Mouse (Mus musculus): Measurements from ENCODE around the gene Gpr152. TPM values are rescaled to one million over a fixed set of nuclear protein-coding genes. Genes with fewer than 3 reads are reported as not detected.

Gene Gpr152
- polyA plus RNA-seq, 1 experiment: 0.06 TPM

DNA sequence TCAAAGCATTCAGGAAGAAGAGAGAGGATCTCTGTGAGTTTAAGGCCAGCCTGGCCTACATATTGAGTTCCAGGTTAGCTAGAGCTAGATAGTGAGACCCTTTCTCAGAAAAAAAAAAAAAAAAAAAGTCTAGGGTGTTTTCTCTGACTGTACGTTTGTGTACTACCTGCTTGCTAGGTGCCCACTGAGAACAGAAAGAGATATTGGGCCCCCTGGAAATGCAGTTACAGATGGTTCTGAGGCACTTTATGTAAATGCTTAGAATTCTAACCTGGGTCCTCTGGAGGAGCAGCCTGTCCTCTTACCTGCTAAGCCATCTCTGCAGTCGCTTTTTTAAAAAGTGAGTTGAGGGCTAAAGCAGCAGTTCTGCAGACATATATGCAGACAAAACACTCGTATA, 43.8 kb upstream of the Gpr152 start:
- H3K27me3 ChIP-seq (ENCODE audit: control insufficient read depth, insufficient read depth, low read length): no peaks in the 10 kb centered on the region
- peaks cover 7% of the 10 kb centered on the region; the same call in 1 of the 2 replicates for H3K36me3 ChIP-seq (ENCODE audit: control insufficient read depth, insufficient read depth, low read length)
- WGBS: 82% methylated on average over 3 of the region's 3 CpGs
- TF ChIP-seq CTCF (IDR thresholded peaks at IDR 0.05; ENCODE audit: extremely low read depth, insufficient read length, insufficient replicate concordance, low read depth, low read length) (no peak), POLR2A (IDR thresholded peaks at IDR 0.05; ENCODE audit: low read depth, low read length) (no peak)
- no peak overlapping the region for H3K27ac ChIP-seq (ENCODE audit: insufficient read depth, low read depth, low read length)
- no peak overlapping the region for H3K4me3 ChIP-seq (ENCODE audit: low read depth, low read length)
- peaks cover 34% of the 10 kb centered on the region for H3K4me1 ChIP-seq (ENCODE audit: control insufficient read depth, insufficient read depth, insufficient read length, low read length)

DNA sequence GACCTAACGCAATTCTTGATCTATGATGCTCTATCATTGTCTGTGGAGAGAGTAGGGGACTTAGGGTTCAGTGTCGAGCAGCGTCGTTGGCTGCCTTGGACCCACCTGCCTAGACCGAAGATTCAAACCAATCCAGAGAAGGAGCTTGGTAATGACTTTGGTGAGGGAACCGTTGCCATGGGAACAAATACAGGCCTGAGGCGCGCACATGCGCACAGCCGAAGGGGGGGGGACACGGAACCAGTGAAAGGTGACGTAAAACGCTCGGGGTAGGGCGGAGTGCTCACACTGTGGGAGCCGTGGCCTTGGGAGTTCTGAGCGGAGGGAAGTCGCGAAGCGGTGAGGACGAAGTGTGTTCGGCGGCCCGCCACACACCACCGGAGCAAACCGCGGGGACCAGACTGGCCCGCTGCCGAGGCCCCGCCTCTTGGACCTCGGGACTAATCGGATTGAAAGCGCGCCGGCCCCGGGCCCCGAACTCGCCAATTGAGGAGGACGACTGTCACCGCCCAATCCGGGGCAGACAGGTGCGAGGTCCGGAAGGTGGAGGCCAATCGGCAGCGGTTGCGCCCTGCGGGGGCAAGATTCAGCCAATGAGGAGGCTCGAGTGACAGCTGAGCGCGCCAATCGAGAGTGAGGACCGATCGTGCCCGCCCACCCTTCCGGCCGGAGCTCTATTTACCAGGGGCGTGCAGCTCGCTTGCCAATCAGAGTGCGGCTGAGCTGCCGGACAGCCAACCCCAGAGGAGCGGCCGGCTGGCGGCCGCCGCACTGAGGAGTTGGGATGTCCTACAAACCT, 42.7 kb upstream of the Gpr152 start, which contains the start of gene Cdk2ap2:
TSS of gene Cdk2ap2 (plus strand) at position 541 of the 799 bp plus-strand sequence.
- Histone ChIP-seq H3K36me3 (ENCODE audit: control insufficient read depth, insufficient read depth, low read length) (peaks cover 7% of the 10 kb centered on the region; the same call in 1 of the 2 replicates), H3K4me3 (ENCODE audit: low read depth, low read length) (peak within 1 kb of the TSS; percentile 81), H3K27me3 (ENCODE audit: control insufficient read depth, insufficient read depth, low read length) (no peaks in the 10 kb centered on the region), H3K4me1 (ENCODE audit: control insufficient read depth, insufficient read depth, insufficient read length, low read length) (peaks cover 36% of the 10 kb centered on the region), H3K27ac (ENCODE audit: insufficient read depth, low read depth, low read length) (peak within 1 kb of the TSS; percentile 93)
- WGBS: 1% methylated on average over 64 of the region's 65 CpGs
- peak; percentile 89 for TF ChIP-seq POLR2A (IDR thresholded peaks at IDR 0.05; ENCODE audit: low read depth, low read length)
- TF ChIP-seq CTCF (IDR thresholded peaks at IDR 0.05; ENCODE audit: extremely low read depth, insufficient read length, insufficient replicate concordance, low read depth, low read length): no peak

DNA sequence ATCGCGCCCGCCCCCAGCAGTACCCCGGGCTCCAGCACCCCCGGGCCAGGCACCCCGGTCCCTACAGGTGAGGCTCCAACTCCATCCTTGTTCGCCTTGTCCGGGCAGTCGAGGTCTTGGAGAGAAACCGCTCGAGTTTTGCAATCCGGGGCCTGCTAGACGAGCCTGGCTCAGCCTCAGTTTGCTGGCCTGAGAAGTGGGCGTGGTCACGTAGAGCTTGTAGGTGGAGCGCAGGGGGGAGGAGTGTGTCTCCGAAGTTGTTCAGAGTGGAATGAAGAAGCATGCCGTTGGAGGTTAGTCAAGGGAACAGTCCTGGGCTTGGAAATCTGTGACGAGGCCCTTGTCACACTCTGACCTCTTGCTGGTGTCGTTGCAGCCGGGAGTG, 42.2 kb upstream of the Gpr152 start:
- no peaks in the 10 kb centered on the region for H3K27me3 ChIP-seq (ENCODE audit: control insufficient read depth, insufficient read depth, low read length)
- peak overlapping the region; percentile 88 for H3K27ac ChIP-seq (ENCODE audit: insufficient read depth, low read depth, low read length)
- H3K4me1 ChIP-seq (ENCODE audit: control insufficient read depth, insufficient read depth, insufficient read length, low read length): peaks cover 35% of the 10 kb centered on the region
- no peak; the same call in 1 of the 2 replicates for TF ChIP-seq POLR2A (IDR thresholded peaks at IDR 0.05; ENCODE audit: low read depth, low read length)
- TF ChIP-seq CTCF (IDR thresholded peaks at IDR 0.05; ENCODE audit: extremely low read depth, insufficient read length, insufficient replicate concordance, low read depth, low read length): no peak
- H3K4me3 ChIP-seq (ENCODE audit: low read depth, low read length): peak overlapping the region; percentile 81
- peaks cover 7% of the 10 kb centered on the region; the same call in 1 of the 2 replicates for H3K36me3 ChIP-seq (ENCODE audit: control insufficient read depth, insufficient read depth, low read length)
- 2% methylated on average over 21 of the region's 21 CpGs for WGBS

DNA sequence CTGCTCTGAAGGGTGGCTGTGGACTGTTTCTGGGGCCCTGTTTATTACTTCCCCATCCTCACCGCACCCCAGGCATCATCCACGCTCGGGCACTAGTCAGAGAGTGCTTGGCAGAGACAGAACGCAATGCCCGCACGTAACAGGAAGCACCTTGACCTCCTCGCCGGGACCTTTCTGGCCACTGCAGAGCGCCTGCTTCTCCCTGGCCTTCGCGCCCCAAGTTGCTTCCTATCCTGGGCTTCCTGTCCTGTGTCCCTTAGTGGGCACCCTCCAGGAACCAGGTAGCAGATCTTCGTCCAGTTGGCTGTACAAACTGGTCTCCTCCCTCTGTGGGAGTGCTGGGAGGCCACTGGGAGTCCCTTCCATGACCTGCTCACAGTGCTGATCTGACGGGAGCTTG, 41.2 kb upstream of the Gpr152 start:
- H3K36me3 ChIP-seq (ENCODE audit: control insufficient read depth, insufficient read depth, low read length): peaks cover 10% of the 10 kb centered on the region
- no peak overlapping the region for H3K27ac ChIP-seq (ENCODE audit: insufficient read depth, low read depth, low read length)
- H3K4me1 ChIP-seq (ENCODE audit: control insufficient read depth, insufficient read depth, insufficient read length, low read length): peaks cover 33% of the 10 kb centered on the region
- H3K27me3 ChIP-seq (ENCODE audit: control insufficient read depth, insufficient read depth, low read length): no peaks in the 10 kb centered on the region
- TF ChIP-seq POLR2A (IDR thresholded peaks at IDR 0.05; ENCODE audit: low read depth, low read length): no peak
- no peak for TF ChIP-seq CTCF (IDR thresholded peaks at IDR 0.05; ENCODE audit: extremely low read depth, insufficient read length, insufficient replicate concordance, low read depth, low read length)
- WGBS: 75% methylated on average over 13 of the region's 13 CpGs
- H3K4me3 ChIP-seq (ENCODE audit: low read depth, low read length): peak overlapping the region; percentile 24

DNA sequence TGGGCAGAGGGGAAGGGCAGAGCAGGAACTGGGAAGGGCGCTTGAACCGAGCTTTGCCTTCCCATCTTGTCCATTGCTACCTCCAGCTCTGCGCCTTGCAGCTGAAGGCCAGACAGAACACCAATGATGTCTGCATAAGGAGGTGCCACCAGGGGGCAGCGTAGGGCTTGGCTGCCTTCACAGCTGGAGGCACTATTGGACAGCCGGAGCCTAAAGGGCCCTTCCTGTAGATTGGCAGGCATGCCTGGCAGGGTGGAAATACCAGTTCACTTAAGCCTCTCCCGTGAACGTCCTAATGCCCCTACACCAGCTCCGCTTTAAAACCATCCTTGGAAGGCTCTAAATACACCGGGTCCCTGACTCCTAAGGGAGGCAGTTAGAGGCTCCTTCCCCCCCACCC, 40.5 kb upstream of the Gpr152 start:
- peak overlapping the region; percentile 85 for H3K27ac ChIP-seq (ENCODE audit: insufficient read depth, low read depth, low read length)
- H3K36me3 ChIP-seq (ENCODE audit: control insufficient read depth, insufficient read depth, low read length): peaks cover 15% of the 10 kb centered on the region
- TF ChIP-seq CTCF (IDR thresholded peaks at IDR 0.05; ENCODE audit: extremely low read depth, insufficient read length, insufficient replicate concordance, low read depth, low read length): peak; percentile 96
- TF ChIP-seq POLR2A (IDR thresholded peaks at IDR 0.05; ENCODE audit: low read depth, low read length): no peak
- H3K4me1 ChIP-seq (ENCODE audit: control insufficient read depth, insufficient read depth, insufficient read length, low read length): peaks cover 29% of the 10 kb centered on the region
- WGBS: 2% methylated on average over 9 of the region's 9 CpGs
- H3K27me3 ChIP-seq (ENCODE audit: control insufficient read depth, insufficient read depth, low read length): no peaks in the 10 kb centered on the region
- H3K4me3 ChIP-seq (ENCODE audit: low read depth, low read length): peak overlapping the region; percentile 91

DNA sequence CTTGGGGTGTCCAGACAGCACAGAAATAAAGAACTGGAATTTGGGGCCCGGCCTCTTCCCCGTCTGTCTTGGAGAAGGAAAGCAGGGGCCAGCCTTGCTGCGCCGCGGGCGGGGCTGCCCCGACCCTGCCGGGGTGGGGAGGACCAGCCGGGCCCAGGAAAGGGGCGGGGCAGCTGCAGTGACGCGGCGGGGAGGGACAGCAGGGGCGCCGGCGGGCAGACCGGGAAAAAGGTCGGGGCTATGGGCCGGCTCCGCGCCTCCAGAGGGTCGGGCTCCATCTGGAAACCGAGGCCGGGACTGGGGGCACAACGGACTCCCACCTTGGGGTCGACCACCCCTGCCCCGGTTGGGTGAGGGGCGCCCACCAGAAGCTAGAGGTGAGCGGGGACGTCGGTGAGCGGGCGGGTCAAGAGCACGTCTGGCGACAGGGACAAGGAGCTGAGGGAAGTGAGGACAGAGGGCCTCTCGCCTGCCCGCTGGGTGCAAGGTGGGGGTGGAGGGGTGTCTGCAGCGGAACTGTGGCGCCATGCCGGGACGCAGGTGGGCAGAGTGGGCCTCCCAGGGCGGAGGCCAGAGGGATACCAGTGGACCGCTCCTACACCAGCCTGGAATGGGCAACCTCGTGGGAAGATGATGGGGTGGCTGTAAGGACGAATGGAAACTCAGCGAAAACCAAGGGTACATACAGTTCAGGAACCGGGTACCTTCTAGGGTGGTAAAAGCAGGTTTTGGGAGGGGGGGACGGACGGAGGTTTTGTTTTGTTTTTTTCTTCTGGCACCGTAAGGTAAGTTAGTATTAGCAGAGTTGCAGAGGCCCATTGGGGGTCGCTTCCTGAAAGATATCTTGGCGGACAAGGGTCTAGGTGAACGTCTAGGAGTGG, 39.5 kb upstream of the Gpr152 start, which contains the start of gene Pitpnm1:
TSS of gene Pitpnm1 (plus strand) at position 162 of the 881 bp plus-strand sequence.
- WGBS: 1% methylated on average over 53 of the region's 53 CpGs
- H3K36me3 ChIP-seq (ENCODE audit: control insufficient read depth, insufficient read depth, low read length): peaks cover 22% of the 10 kb centered on the region
- peak within 1 kb of the TSS; percentile 91 for H3K4me3 ChIP-seq (ENCODE audit: low read depth, low read length)
- peak within 1 kb of the TSS; percentile 90 for H3K27ac ChIP-seq (ENCODE audit: insufficient read depth, low read depth, low read length)
- TF ChIP-seq CTCF (IDR thresholded peaks at IDR 0.05; ENCODE audit: extremely low read depth, insufficient read length, insufficient replicate concordance, low read depth, low read length): no peak
- TF ChIP-seq POLR2A (IDR thresholded peaks at IDR 0.05; ENCODE audit: low read depth, low read length): peak; percentile 71
- H3K27me3 ChIP-seq (ENCODE audit: control insufficient read depth, insufficient read depth, low read length): no peaks in the 10 kb centered on the region
- H3K4me1 ChIP-seq (ENCODE audit: control insufficient read depth, insufficient read depth, insufficient read length, low read length): peaks cover 26% of the 10 kb centered on the region

All from small intestine, adult 2 months (tissue).